Mouse (Mus musculus): ENCODE results near the gene Olfr1116. TPM values are rescaled to one million over a fixed set of nuclear protein-coding genes. Genes with fewer than 3 reads are reported as not detected.

The Olfr1116 gene
- not detected in 2 replicates for polyA plus RNA-seq (2015; fragmentation: Nextera tagmentation; extraction: Ambion mirVana)

DNA sequence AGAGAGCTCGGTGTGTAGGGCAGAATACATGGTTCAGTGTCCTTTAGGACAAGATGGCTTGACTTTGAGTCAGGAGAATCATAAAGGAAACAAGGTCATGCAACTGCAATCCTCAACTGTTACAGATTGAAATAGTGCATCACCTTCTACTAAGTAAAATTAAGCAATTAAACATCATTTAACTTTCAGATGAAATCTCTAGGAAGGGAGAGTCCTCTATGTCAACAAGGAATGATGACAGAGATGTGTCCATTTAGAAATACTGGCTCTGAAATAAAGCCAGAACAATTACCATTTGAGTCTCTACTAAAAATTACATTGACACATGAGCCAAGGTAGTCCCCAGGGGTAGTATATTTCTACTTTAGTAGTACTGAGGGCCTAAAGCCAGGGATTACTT, at the start of gene Olfr1116:
Olfr1116 (plus strand) TSS at position 301 of the 400 bp plus-strand sequence.

DNA sequence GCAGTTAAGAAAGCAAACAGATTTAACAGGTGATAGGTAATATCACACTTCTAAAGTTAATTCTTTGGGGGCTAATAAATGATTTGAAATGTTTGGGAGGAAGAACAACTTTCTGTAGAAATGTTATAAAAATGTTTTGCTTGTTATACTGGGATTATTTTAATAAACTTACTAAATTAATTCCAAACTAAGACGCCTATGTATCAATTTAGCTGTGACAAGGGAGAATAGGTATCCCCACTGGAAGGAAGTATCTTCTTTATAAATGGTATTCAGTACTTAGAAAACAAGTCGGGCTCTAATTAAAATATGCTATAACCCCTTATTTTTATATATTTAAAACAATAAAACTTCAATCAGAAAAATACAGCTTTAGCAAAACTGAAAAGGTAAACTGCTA, 19.6 kb upstream of the Olfr1116 start, which contains the start of gene Olfr1115:
Olfr1115 (plus strand) TSS at position 301 of the 400 bp plus-strand sequence.

GRCm38 (mm10) chr2:87307281-87307680, 39.9 kb downstream of the Olfr1116 start, which contains the start of gene Olfr1118:
Gene Olfr1118, plus strand, starts transcription at chr2:87307581.

Small RNAs within 50 kb of the gene (microRNA-seq; reads per million reads assigned to microRNA genes)
- gene Gm27438 = not detected

Other genes with a start within 250 kb of the Olfr1116 start
- not detected in 2 replicates for gene Olfr1104, start 240.5 kb upstream of the Olfr1116 start, polyA plus RNA-seq (2015; fragmentation: Nextera tagmentation; extraction: Ambion mirVana)
- gene Olfr1105, start 231.0 kb upstream of the Olfr1116 start, polyA plus RNA-seq (2015; fragmentation: Nextera tagmentation; extraction: Ambion mirVana) = not detected in 2 replicates
- not detected in 2 replicates for gene Olfr1106, start 215.3 kb upstream of the Olfr1116 start, polyA plus RNA-seq (2015; fragmentation: Nextera tagmentation; extraction: Ambion mirVana)
- not detected in 2 replicates for gene Olfr1107, start 191.7 kb upstream of the Olfr1116 start, polyA plus RNA-seq (2015; fragmentation: Nextera tagmentation; extraction: Ambion mirVana)
- not detected in 2 replicates for gene Olfr1109, start 171.5 kb upstream of the Olfr1116 start, polyA plus RNA-seq (2015; fragmentation: Nextera tagmentation; extraction: Ambion mirVana)
- not detected in 2 replicates for gene Olfr259, start 153.0 kb upstream of the Olfr1116 start, polyA plus RNA-seq (2015; fragmentation: Nextera tagmentation; extraction: Ambion mirVana)
- gene Olfr1110, start 127.2 kb upstream of the Olfr1116 start, polyA plus RNA-seq (2015; fragmentation: Nextera tagmentation; extraction: Ambion mirVana) = not detected in 2 replicates
- gene Olfr1111, start 114.9 kb upstream of the Olfr1116 start, polyA plus RNA-seq (2015; fragmentation: Nextera tagmentation; extraction: Ambion mirVana) = not detected in 2 replicates
- not detected in 2 replicates for gene Olfr1112, start 79.7 kb upstream of the Olfr1116 start, polyA plus RNA-seq (2015; fragmentation: Nextera tagmentation; extraction: Ambion mirVana)
- not detected in 2 replicates for gene Olfr1113, start 58.6 kb upstream of the Olfr1116 start, polyA plus RNA-seq (2015; fragmentation: Nextera tagmentation; extraction: Ambion mirVana)
- not detected in 2 replicates for gene Olfr1115, start 19.5 kb upstream of the Olfr1116 start, polyA plus RNA-seq (2015; fragmentation: Nextera tagmentation; extraction: Ambion mirVana)
- gene Olfr1118, start 40.0 kb downstream of the Olfr1116 start, polyA plus RNA-seq (2015; fragmentation: Nextera tagmentation; extraction: Ambion mirVana) = not detected in 2 replicates
- gene Olfr1120, start 87.3 kb downstream of the Olfr1116 start, polyA plus RNA-seq (2015; fragmentation: Nextera tagmentation; extraction: Ambion mirVana) = not detected in 2 replicates
- gene Olfr1121, start 102.4 kb downstream of the Olfr1116 start, polyA plus RNA-seq (2015; fragmentation: Nextera tagmentation; extraction: Ambion mirVana) = not detected in 2 replicates
- gene Olfr1122, start 118.3 kb downstream of the Olfr1116 start, polyA plus RNA-seq (2015; fragmentation: Nextera tagmentation; extraction: Ambion mirVana) = not detected in 2 replicates
- not detected in 2 replicates for gene Olfr1123, start 149.1 kb downstream of the Olfr1116 start, polyA plus RNA-seq (2015; fragmentation: Nextera tagmentation; extraction: Ambion mirVana)
- 0.06 and 0.11 TPM in 2 replicates for gene Olfr1124, start 162.7 kb downstream of the Olfr1116 start, polyA plus RNA-seq (2015; fragmentation: Nextera tagmentation; extraction: Ambion mirVana)
- gene Olfr1126, start 186.4 kb downstream of the Olfr1116 start, polyA plus RNA-seq (2015; fragmentation: Nextera tagmentation; extraction: Ambion mirVana) = not detected in 2 replicates
- gene Pramel7, start 229.6 kb downstream of the Olfr1116 start, polyA plus RNA-seq (2015; fragmentation: Nextera tagmentation; extraction: Ambion mirVana) = not detected in 2 replicates
- gene Pramel6, start 239.0 kb downstream of the Olfr1116 start, polyA plus RNA-seq (2015; fragmentation: Nextera tagmentation; extraction: Ambion mirVana) = not detected in 2 replicates